ENCODE assay signal across 9 mouse cellular contexts in the genomic region with DNA sequence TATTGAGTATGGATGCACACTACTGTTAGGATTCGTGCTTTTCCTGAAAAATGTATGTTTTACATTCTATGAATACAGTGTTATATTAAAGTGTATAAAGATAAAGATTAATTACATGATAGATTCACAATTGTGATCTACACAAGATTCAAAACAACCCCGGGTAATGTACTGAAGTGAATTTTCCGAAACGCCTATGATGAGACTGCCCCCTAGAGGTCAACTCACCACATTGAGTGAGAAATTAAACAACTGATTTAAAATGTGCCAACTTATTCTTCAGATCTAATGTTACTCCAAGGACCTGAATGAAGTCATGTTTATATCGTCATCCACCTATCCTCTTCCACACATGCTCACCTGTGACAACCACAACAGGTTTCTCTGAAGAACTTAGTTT. TPM values are rescaled to one million over a fixed set of nuclear protein-coding genes. Genes with fewer than 3 reads are reported as not detected.
DNase-seq lines count a peak whose midpoint lies in the region; ATAC-seq and TF ChIP-seq lines count a peak whose summit lies in the region.
"Had no signal": no experiment of that assay in that cellular context is flagged by ENCODE, and none has a peak within 500 bp of the region (broad histone marks: within the 10 kb centered on the region; RNA-seq: fewer than 3 reads in every experiment).

No protein-coding gene starts in this region.

- H3K4me3 ChIP-seq in forebrain, embryonic 14.5 days (ENCODE audit: low read depth, low read length): no peak overlapping the region
- H3K4me3 ChIP-seq in forebrain, embryonic 11.5 days (ENCODE audit: low read depth, low read length): no peak overlapping the region
- no peak overlapping the region for H3K4me3 ChIP-seq in limb, embryonic 14.5 days (replicated peaks; ENCODE audit: low read length)
- no peak overlapping the region for H3K4me3 ChIP-seq in limb, embryonic 10.5 days
- H3K4me3 ChIP-seq: liver, embryonic 13.5 days had no signal

- peaks cover 3% of the 10 kb centered on the region; the same call in 1 of the 2 replicates for H3K4me1 ChIP-seq in forebrain, embryonic 14.5 days (ENCODE audit: control insufficient read depth, insufficient read depth, low read length)
- no peaks in the 10 kb centered on the region; the same call in 1 of the 2 replicates for H3K4me1 ChIP-seq in forebrain, embryonic 11.5 days (replicated peaks; ENCODE audit: control insufficient read depth, insufficient read depth, low read length)
- peaks cover 5% of the 10 kb centered on the region; the same call in 1 of the 2 replicates for H3K4me1 ChIP-seq in limb, embryonic 14.5 days (ENCODE audit: control insufficient read depth, insufficient read depth, low read length)
- H3K4me1 ChIP-seq in limb, embryonic 10.5 days: peaks cover 9% of the 10 kb centered on the region
- H3K4me1 ChIP-seq: liver, embryonic 13.5 days had no signal

- H3K27ac ChIP-seq in forebrain, embryonic 14.5 days (ENCODE audit: low read depth, low read length): no peak overlapping the region
- no peak overlapping the region for H3K27ac ChIP-seq in forebrain, embryonic 11.5 days (ENCODE audit: low read depth, low read length)
- no peak overlapping the region for H3K27ac ChIP-seq in limb, embryonic 14.5 days (replicated peaks; ENCODE audit: low read depth, low read length)
- no peak overlapping the region for H3K27ac ChIP-seq in limb, embryonic 10.5 days
- H3K27ac ChIP-seq: liver, embryonic 13.5 days had no signal

- no peak overlapping the region for H3K4me2 ChIP-seq in forebrain, embryonic 14.5 days (ENCODE audit: low read length)
- no peak overlapping the region for H3K4me2 ChIP-seq in forebrain, embryonic 11.5 days (ENCODE audit: low read depth, low read length, severe bottlenecking)
- H3K4me2 ChIP-seq in limb, embryonic 14.5 days (replicated peaks; ENCODE audit: low read depth, low read length, severe bottlenecking): no peak overlapping the region
- H3K4me2 ChIP-seq: liver, embryonic 13.5 days had no signal

- TF ChIP-seq POLR2A in limb, embryonic 14.5 days (IDR thresholded peaks at IDR 0.05; ENCODE audit: borderline replicate concordance, extremely low read depth, insufficient read depth, insufficient read length): no peak

- WGBS in forebrain, embryonic 14.5 days: 20% methylated on average over 5 of the region's 5 CpGs
- 18% methylated on average over 5 of the region's 5 CpGs for WGBS in forebrain, embryonic 11.5 days
- 16% methylated on average over 5 of the region's 5 CpGs for WGBS in limb, embryonic 14.5 days
- WGBS in limb, embryonic 10.5 days: 23% methylated on average over 5 of the region's 5 CpGs

- 0 out of 2 replicates have a peak, but pooled peaks have one; percentile 21 for ATAC-seq in forebrain, embryonic 14.5 days
- ATAC-seq in forebrain, embryonic 11.5 days (replicated peaks; ENCODE audit: low FRiP score): no peak
- ATAC-seq in limb, embryonic 14.5 days (ENCODE audit: low FRiP score, low read depth): no peak

- no peaks in the 10 kb centered on the region for H3K36me3 ChIP-seq in forebrain, embryonic 14.5 days (ENCODE audit: control insufficient read depth, insufficient read depth, low read length)
- no peaks in the 10 kb centered on the region for H3K36me3 ChIP-seq in forebrain, embryonic 11.5 days (ENCODE audit: control insufficient read depth, insufficient read depth, low read length)
- no peaks in the 10 kb centered on the region for H3K36me3 ChIP-seq in limb, embryonic 14.5 days (ENCODE audit: control insufficient read depth, insufficient read depth, low read length)
- H3K36me3 ChIP-seq in limb, embryonic 10.5 days: no peaks in the 10 kb centered on the region
- H3K36me3 ChIP-seq: liver, embryonic 13.5 days had no signal

- DNase-seq in forebrain, embryonic 14.5 days (ENCODE audit: low spot score): peak; percentile 68
- DNase-seq in forebrain, embryonic 11.5 days (ENCODE audit: low spot score): no peak
- DNase-seq in limb, embryonic 14.5 days (ENCODE audit: low spot score): peak; percentile 74
- no peak for DNase-seq in limb, embryonic 10.5 days (ENCODE audit: low spot score)
- DNase-seq in ZHBTc4 (ENCODE audit: low read depth, low spot score): peak; percentile 35
- DNase-seq in kidney, postnatal 36 days: peak; percentile 9 to 34
- DNase-seq in right cerebral cortex, postnatal 10 days (ENCODE audit: low spot score in 2 of 2): peak; percentile 25 to 52
- DNase-seq in ovary, postnatal 36 days (ENCODE audit: low spot score): no peak
- DNase-seq: liver, embryonic 13.5 days had no signal

- H3K9ac ChIP-seq in forebrain, embryonic 14.5 days (ENCODE audit: low read length): no peak overlapping the region
- H3K9ac ChIP-seq in forebrain, embryonic 11.5 days (ENCODE audit: low read length): no peak overlapping the region
- H3K9ac ChIP-seq in limb, embryonic 14.5 days (ENCODE audit: low read depth, low read length, severe bottlenecking): no peak overlapping the region
- H3K9ac ChIP-seq: liver, embryonic 13.5 days had no signal

- H3K27me3 ChIP-seq in forebrain, embryonic 14.5 days (replicated peaks; ENCODE audit: control insufficient read depth, insufficient read depth, low read length): no peaks in the 10 kb centered on the region
- no peaks in the 10 kb centered on the region for H3K27me3 ChIP-seq in forebrain, embryonic 11.5 days (ENCODE audit: control insufficient read depth, insufficient read depth, low read length)
- no peaks in the 10 kb centered on the region for H3K27me3 ChIP-seq in limb, embryonic 14.5 days (ENCODE audit: control insufficient read depth, insufficient read depth, low read length)
- no peaks in the 10 kb centered on the region for H3K27me3 ChIP-seq in limb, embryonic 10.5 days (ENCODE audit: low read depth, poor library complexity, severe bottlenecking)
- H3K27me3 ChIP-seq: liver, embryonic 13.5 days had no signal

- H3K9me3 ChIP-seq in forebrain, embryonic 14.5 days (replicated peaks; ENCODE audit: control insufficient read depth, low read length): no peaks in the 10 kb centered on the region
- no peaks in the 10 kb centered on the region for H3K9me3 ChIP-seq in forebrain, embryonic 11.5 days (ENCODE audit: control insufficient read depth, low read length)
- H3K9me3 ChIP-seq in limb, embryonic 14.5 days (ENCODE audit: control insufficient read depth, low read length): no peaks in the 10 kb centered on the region
- H3K9me3 ChIP-seq in limb, embryonic 10.5 days (replicated peaks): no peaks in the 10 kb centered on the region
- H3K9me3 ChIP-seq: liver, embryonic 13.5 days had no signal

RNA-seq across cellular contexts. Expression of gene Ptprq, which starts 27.7 kb away (rescaled TPM):
- 0.04 and 0.10 TPM in 2 replicates for polyA plus RNA-seq in forebrain, embryonic 14.5 days (2014; fragmentation: Nextera tagmentation; extraction: Ambion mirVana)
- polyA plus RNA-seq in forebrain, embryonic 11.5 days (2014; fragmentation: Nextera tagmentation; extraction: Ambion mirVana): not detected in 2 replicates
- 0.62 and 0.63 TPM in 2 replicates for polyA plus RNA-seq in limb, embryonic 14.5 days (2012; rRNA removed)
- polyA plus RNA-seq in limb, embryonic 14.5 days (2014; fragmentation: Nextera tagmentation; extraction: Ambion mirVana): 0.23 TPM in 2 replicates
- polyA plus RNA-seq in limb, embryonic 10.5 days (2016; fragmentation: Nextera tagmentation; extraction: Ambion mirVana): 0.09 and 0.11 TPM in 2 replicates
- polyA plus RNA-seq: liver, embryonic 13.5 days had no signal

Comparison
In these comparisons a context has a peak if more than half of its experiments do, and no peak if none do; other contexts are left out.
1. DNase-seq: peak in forebrain, embryonic 14.5 days (single experiment), limb, embryonic 14.5 days (single experiment), ZHBTc4 (single experiment), kidney, postnatal 36 days (2 of 2) and right cerebral cortex, postnatal 10 days (2 of 2); none in forebrain, embryonic 11.5 days (single experiment), limb, embryonic 10.5 days (single experiment) and ovary, postnatal 36 days (single experiment).